Mouse (Mus musculus): Measurements from ENCODE around the gene Gm28374. TPM values are rescaled to one million over a fixed set of nuclear protein-coding genes. Genes with fewer than 3 reads are reported as not detected.

Gm28374 gene
- not detected for polyA plus RNA-seq (2014; fragmentation: Illumina TruSeq; extraction: RNeasy Lipid Tissue Mini Kit (QIAGEN cat#74804); ENCODE audit: low read depth, low replicate concordance)

DNA sequence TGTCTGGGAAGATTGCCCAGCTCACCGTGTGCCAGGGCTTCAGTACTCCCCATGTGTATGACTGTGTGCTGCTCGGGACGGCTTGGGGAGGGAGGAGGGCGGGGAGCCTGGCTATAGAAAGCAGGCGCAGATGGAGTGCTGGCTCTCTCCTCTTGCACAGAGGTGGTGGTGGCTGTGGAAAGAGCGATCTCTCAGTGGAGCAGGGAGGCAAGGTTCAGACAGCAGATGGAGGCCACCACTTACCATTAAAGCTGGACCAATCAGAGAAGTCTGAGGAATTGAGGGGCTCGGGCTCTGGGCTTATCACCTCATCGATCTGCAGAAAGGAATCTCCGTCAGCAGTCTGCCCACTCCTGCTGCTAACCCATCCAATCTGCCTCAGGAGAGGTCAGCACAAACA is at the start of gene Gm28374:
Gm28374 (minus strand) TSS at position 101 of the 400 bp plus-strand sequence.

DNA sequence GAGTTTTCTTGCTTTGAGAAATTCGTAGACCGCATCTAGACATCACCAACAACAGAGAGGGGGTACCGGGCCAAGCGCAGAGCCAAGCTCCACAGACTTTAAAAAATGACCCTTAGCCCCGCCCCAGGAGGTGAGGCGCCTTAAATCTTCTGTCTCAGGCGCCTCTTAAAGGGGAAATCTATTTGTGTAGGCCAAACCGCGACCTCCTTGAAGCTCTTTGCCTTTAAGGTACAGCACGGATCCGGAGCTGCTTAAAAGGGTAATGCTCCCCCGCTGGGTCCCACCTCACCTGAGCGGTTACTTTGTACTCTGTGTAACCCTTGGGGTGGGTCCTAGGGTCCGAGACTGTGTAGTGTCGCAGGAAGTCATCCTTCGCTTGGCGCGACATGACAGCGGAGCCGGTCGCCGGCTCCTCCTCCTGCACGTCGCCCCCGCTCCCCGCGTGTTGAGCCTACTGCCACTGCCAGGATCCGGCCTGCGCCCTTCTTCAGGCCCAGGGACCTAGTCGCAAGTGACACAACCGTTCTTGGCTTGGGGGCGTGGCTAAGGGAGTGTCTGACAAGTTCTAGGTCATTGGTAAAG is 45.8 kb upstream of the Gm28374 start, which contains the start of gene Snx15:
Snx15 (minus strand) TSS at position 545 of the 582 bp plus-strand sequence.

GRCm38 (mm10) chr19:6117986-6118676 is 36.1 kb upstream of the Gm28374 start, which contains the start of gene Sac3d1:
Gene Sac3d1, minus strand, starts transcription at chr19:6118650.

DNA sequence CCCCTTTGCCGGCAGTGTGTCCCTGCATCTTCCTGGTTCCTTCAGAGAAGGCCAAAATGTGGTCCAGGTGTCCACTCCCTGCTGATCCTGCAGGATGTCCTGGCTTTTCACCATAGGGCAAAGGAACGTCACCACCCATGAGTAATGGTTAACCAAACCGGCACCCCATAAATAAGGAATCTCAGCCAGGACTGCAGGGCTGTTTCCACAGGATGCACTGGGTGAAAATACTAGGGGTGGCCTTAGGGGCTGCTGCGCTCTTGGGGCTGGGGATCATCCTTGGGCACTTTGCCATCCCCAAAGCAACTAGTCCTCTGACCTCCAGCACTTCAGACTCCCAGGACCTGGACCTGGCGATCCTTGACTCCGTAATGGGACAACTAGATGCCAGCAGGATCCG is 23.5 kb upstream of the Gm28374 start, which contains the start of gene Naaladl1:
Naaladl1 (plus strand) TSS at position 197 of the 400 bp plus-strand sequence.

DNA sequence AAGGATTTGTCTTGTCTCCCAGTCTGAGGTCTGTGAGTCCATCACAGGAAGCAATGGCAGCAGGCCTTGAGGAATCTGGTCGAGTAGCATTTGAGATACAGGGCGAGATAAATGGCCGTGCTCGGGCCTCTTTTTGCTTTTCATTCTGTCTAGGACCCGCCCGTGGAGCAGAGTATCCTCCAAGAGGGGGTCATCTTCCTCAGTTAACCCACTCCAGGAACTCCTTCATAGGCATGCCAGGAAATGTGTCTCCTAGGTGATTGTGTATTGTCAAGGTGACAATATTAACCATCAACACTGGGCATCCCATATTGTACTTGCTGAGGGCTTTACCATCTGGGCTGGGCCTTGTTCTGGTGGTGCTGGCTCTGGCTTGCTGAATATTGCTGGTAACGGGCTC is 12.1 kb upstream of the Gm28374 start, which contains the start of gene AC131692.1:
AC131692.1 (plus strand) TSS at position 301 of the 400 bp plus-strand sequence.

GRCm38 (mm10) chr19:6084478-6085248 is 2.6 kb upstream of the Gm28374 start, which contains the start of the genes Zfpl1 and Cdca5:
Gene Zfpl1, minus strand, starts transcription at chr19:6084956.
Gene Cdca5, plus strand, starts transcription at chr19:6084983.

DNA sequence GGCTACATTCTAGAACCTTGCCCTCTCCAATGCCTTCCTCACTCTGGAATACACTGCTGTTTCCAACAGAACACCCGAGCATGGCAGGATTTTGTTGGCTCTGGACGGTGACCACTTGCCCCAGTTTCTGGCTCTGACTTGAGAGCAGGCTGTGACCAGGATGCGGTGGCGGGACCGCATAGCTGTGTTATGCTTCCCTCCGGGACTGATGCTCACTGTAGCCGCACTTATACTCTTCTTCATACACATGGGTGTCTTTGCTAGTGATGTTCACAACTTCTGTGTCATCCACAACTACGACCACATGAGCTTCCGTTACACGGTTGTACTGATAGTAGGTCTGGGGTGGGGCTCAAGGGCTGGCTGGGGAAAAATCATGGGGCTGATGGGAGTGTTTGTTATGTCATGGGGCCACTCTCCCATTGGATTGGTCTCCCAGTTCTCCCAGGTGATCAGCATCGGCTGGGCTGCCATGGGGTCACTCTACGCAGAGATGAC is 2.0 kb downstream of the Gm28374 start, which contains the start of gene Tmem262:
Tmem262 (plus strand) TSS at position 51 of the 498 bp plus-strand sequence.

DNA sequence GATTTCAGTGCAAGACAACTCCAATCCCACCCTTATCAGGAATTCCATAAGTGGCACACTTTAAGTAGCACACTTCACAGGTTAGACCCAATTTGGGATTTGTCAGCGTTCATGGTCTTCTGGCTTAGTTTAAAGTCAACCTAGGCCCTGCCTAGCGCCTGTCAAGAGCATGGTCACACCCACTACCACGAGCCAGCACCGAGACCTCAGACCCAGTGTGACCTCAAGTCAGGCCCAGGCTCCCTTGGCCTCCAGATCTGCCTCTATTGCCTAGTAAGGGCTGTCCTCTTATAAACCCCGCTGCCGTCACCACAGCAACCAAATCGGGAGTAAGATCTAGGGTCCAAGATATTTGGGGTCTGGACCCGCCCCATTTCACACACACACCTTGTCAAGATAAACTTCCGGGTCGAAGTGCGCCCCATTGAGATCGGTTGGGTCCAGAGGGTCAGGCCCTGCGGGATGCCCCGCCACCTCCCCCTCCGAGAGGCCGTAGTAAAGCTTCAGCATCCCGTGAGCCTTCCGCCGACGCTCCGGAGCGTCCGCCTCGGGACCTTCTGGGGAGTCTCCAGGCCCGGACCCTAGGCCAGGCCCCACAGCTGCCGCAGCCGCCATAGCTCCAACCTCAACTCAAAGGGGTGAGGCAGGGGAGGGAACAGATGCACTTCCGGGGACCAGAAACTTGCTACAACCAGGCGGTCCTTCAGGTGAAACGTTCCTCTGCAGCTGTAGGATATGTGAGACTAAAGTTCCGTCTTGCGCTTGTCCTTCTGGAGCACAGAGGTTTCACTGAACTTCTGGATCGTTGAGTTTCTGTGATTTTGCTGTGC is 5.3 kb downstream of the Gm28374 start, which contains the start of gene Vps51:
Vps51 (minus strand) TSS at position 668 of the 830 bp plus-strand sequence.

GRCm38 (mm10) chr19:6067724-6068415 is 14.2 kb downstream of the Gm28374 start, which contains the start of gene Tm7sf2:
Gene Tm7sf2, minus strand, starts transcription at chr19:6068373.

DNA sequence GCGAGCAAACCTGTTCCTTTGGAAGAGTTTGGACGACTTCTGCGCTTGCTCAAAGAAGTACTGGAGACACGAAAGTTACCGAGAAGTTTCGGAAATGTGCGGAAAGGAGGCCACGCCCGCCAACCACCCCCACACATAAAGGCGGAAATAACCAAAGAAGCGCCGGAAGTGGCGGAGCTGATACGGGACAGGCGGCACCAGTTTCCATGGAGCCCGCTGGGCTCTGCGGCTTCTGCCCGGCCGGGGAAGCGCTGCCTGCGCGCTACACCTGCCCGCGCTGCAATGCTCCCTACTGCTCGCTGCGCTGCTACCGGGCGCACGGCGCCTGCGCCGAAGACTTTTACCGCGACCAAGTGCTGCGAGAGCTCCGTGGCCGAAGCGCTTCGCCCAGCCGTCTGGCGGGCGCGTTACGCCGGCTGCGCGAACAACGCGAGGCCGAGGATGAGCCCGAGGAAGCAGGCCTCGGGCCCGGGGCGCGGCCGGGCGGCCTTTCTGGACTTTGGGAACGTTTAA is 21.0 kb downstream of the Gm28374 start, which contains the start of gene Znhit2:
Znhit2 (plus strand) TSS at position 172 of the 513 bp plus-strand sequence.

DNA sequence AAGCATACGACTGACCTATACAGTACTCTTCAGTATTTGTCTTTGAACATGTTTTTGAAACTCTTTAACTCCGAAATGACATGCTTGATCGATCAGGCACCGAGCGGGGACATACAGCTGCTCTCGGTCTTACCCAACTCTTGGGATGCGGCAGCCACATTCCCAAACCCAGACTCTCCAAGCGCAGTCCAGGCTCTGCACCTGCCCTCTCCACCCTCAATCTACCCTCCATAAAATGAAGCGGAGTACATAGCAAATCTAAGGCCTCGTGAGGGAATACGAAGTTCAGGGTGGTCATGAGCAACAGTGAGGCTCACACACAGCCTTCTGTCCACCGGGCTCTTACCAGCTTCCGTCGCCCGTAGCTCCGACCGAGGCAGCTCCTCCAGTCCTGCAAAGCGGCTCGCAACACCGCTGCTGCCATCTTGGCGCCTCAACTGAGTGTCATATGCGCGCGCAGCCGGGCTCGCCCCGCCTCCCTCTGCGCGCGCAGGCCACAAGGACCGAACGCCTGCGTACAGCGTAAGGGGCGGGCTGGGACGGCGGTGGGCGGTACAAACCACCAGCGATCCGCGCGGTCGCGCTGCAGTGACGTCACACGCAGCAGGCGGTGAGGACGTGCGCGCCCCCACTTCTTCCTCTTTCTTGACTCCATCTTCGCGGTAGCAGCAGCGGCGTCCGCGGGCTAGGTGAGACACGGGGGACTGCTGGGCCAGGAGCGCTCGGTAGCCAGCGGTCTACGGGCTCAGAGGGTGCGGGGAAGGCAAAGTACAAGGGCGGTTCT is 24.6 kb downstream of the Gm28374 start, which contains the start of the genes Mrpl49 and Fau:
Mrpl49 (minus strand) TSS at position 473 of the 784 bp plus-strand sequence.
Fau (plus strand) TSS at position 532 of the 784 bp plus-strand sequence.

GRCm38 (mm10) chr19:6046294-6047153 is 35.5 kb downstream of the Gm28374 start, which contains the start of gene Syvn1:
Gene Syvn1, plus strand, starts transcription at chr19:6046576.

Other genes with a start within 250 kb of the Gm28374 start
- gene Frmd8, start 207.0 kb downstream of the Gm28374 start, polyA plus RNA-seq (2014; fragmentation: Illumina TruSeq; extraction: RNeasy Lipid Tissue Mini Kit (QIAGEN cat#74804); ENCODE audit: low read depth, low replicate concordance): 4.3 TPM
- 1.0 TPM for gene Slc25a45, start 204.4 kb downstream of the Gm28374 start, polyA plus RNA-seq (2014; fragmentation: Illumina TruSeq; extraction: RNeasy Lipid Tissue Mini Kit (QIAGEN cat#74804); ENCODE audit: low read depth, low replicate concordance)
- gene Tigd3, start 188.1 kb downstream of the Gm28374 start, polyA plus RNA-seq (2014; fragmentation: Illumina TruSeq; extraction: RNeasy Lipid Tissue Mini Kit (QIAGEN cat#74804); ENCODE audit: low read depth, low replicate concordance): 0.19 TPM
- gene Dpf2, start 169.2 kb downstream of the Gm28374 start, polyA plus RNA-seq (2014; fragmentation: Illumina TruSeq; extraction: RNeasy Lipid Tissue Mini Kit (QIAGEN cat#74804); ENCODE audit: low read depth, low replicate concordance): 12.7 TPM
- gene Cdc42ep2, start 157.4 kb downstream of the Gm28374 start, polyA plus RNA-seq (2014; fragmentation: Illumina TruSeq; extraction: RNeasy Lipid Tissue Mini Kit (QIAGEN cat#74804); ENCODE audit: low read depth, low replicate concordance): 0.79 TPM
- 3.3 TPM for gene Pola2, start 118.1 kb downstream of the Gm28374 start, polyA plus RNA-seq (2014; fragmentation: Illumina TruSeq; extraction: RNeasy Lipid Tissue Mini Kit (QIAGEN cat#74804); ENCODE audit: low read depth, low replicate concordance)
- not detected for gene Slc22a20, start 96.1 kb downstream of the Gm28374 start, polyA plus RNA-seq (2014; fragmentation: Illumina TruSeq; extraction: RNeasy Lipid Tissue Mini Kit (QIAGEN cat#74804); ENCODE audit: low read depth, low replicate concordance)
- gene Capn1, start 66.4 kb downstream of the Gm28374 start, polyA plus RNA-seq (2014; fragmentation: Illumina TruSeq; extraction: RNeasy Lipid Tissue Mini Kit (QIAGEN cat#74804); ENCODE audit: low read depth, low replicate concordance): 2.7 TPM
- 1.1 TPM for gene Syvn1, start 35.7 kb downstream of the Gm28374 start, polyA plus RNA-seq (2014; fragmentation: Illumina TruSeq; extraction: RNeasy Lipid Tissue Mini Kit (QIAGEN cat#74804); ENCODE audit: low read depth, low replicate concordance)
- gene Mrpl49, start 24.5 kb downstream of the Gm28374 start, polyA plus RNA-seq (2014; fragmentation: Illumina TruSeq; extraction: RNeasy Lipid Tissue Mini Kit (QIAGEN cat#74804); ENCODE audit: low read depth, low replicate concordance): 24.2 TPM
- gene Fau, start 24.4 kb downstream of the Gm28374 start, polyA plus RNA-seq (2014; fragmentation: Illumina TruSeq; extraction: RNeasy Lipid Tissue Mini Kit (QIAGEN cat#74804); ENCODE audit: low read depth, low replicate concordance): 18.5 TPM
- not detected for gene Znhit2, start 21.1 kb downstream of the Gm28374 start, polyA plus RNA-seq (2014; fragmentation: Illumina TruSeq; extraction: RNeasy Lipid Tissue Mini Kit (QIAGEN cat#74804); ENCODE audit: low read depth, low replicate concordance)
- 3.7 TPM for gene Tm7sf2, start 13.9 kb downstream of the Gm28374 start, polyA plus RNA-seq (2014; fragmentation: Illumina TruSeq; extraction: RNeasy Lipid Tissue Mini Kit (QIAGEN cat#74804); ENCODE audit: low read depth, low replicate concordance)
- 13.1 TPM for gene Vps51, start 5.0 kb downstream of the Gm28374 start, polyA plus RNA-seq (2014; fragmentation: Illumina TruSeq; extraction: RNeasy Lipid Tissue Mini Kit (QIAGEN cat#74804); ENCODE audit: low read depth, low replicate concordance)
- not detected for gene Tmem262, start 2.2 kb downstream of the Gm28374 start, polyA plus RNA-seq (2014; fragmentation: Illumina TruSeq; extraction: RNeasy Lipid Tissue Mini Kit (QIAGEN cat#74804); ENCODE audit: low read depth, low replicate concordance)
- gene Zfpl1, start 2.7 kb upstream of the Gm28374 start, polyA plus RNA-seq (2014; fragmentation: Illumina TruSeq; extraction: RNeasy Lipid Tissue Mini Kit (QIAGEN cat#74804); ENCODE audit: low read depth, low replicate concordance): 0.69 TPM
- gene Cdca5, start 2.7 kb upstream of the Gm28374 start, polyA plus RNA-seq (2014; fragmentation: Illumina TruSeq; extraction: RNeasy Lipid Tissue Mini Kit (QIAGEN cat#74804); ENCODE audit: low read depth, low replicate concordance): 3.0 TPM
- gene AC131692.1, start 12.2 kb upstream of the Gm28374 start, polyA plus RNA-seq (2014; fragmentation: Illumina TruSeq; extraction: RNeasy Lipid Tissue Mini Kit (QIAGEN cat#74804); ENCODE audit: low read depth, low replicate concordance): not detected
- 1.5 TPM for gene Naaladl1, start 23.5 kb upstream of the Gm28374 start, polyA plus RNA-seq (2014; fragmentation: Illumina TruSeq; extraction: RNeasy Lipid Tissue Mini Kit (QIAGEN cat#74804); ENCODE audit: low read depth, low replicate concordance)
- 0.82 TPM for gene Sac3d1, start 36.4 kb upstream of the Gm28374 start, polyA plus RNA-seq (2014; fragmentation: Illumina TruSeq; extraction: RNeasy Lipid Tissue Mini Kit (QIAGEN cat#74804); ENCODE audit: low read depth, low replicate concordance)
- 6.2 TPM for gene Snx15, start 46.0 kb upstream of the Gm28374 start, polyA plus RNA-seq (2014; fragmentation: Illumina TruSeq; extraction: RNeasy Lipid Tissue Mini Kit (QIAGEN cat#74804); ENCODE audit: low read depth, low replicate concordance)
- 1.2 TPM for gene Batf2, start 58.7 kb upstream of the Gm28374 start, polyA plus RNA-seq (2014; fragmentation: Illumina TruSeq; extraction: RNeasy Lipid Tissue Mini Kit (QIAGEN cat#74804); ENCODE audit: low read depth, low replicate concordance)
- gene Arl2, start 59.3 kb upstream of the Gm28374 start, polyA plus RNA-seq (2014; fragmentation: Illumina TruSeq; extraction: RNeasy Lipid Tissue Mini Kit (QIAGEN cat#74804); ENCODE audit: low read depth, low replicate concordance): 3.0 TPM
- gene Majin, start 102.1 kb upstream of the Gm28374 start, polyA plus RNA-seq (2014; fragmentation: Illumina TruSeq; extraction: RNeasy Lipid Tissue Mini Kit (QIAGEN cat#74804); ENCODE audit: low read depth, low replicate concordance): not detected
- gene Gpha2, start 144.1 kb upstream of the Gm28374 start, polyA plus RNA-seq (2014; fragmentation: Illumina TruSeq; extraction: RNeasy Lipid Tissue Mini Kit (QIAGEN cat#74804); ENCODE audit: low read depth, low replicate concordance): not detected
- gene Ppp2r5b, start 153.6 kb upstream of the Gm28374 start, polyA plus RNA-seq (2014; fragmentation: Illumina TruSeq; extraction: RNeasy Lipid Tissue Mini Kit (QIAGEN cat#74804); ENCODE audit: low read depth, low replicate concordance): 0.50 TPM
- gene Atg2a, start 159.4 kb upstream of the Gm28374 start, polyA plus RNA-seq (2014; fragmentation: Illumina TruSeq; extraction: RNeasy Lipid Tissue Mini Kit (QIAGEN cat#74804); ENCODE audit: low read depth, low replicate concordance): 0.32 TPM
- gene Ehd1, start 194.5 kb upstream of the Gm28374 start, polyA plus RNA-seq (2014; fragmentation: Illumina TruSeq; extraction: RNeasy Lipid Tissue Mini Kit (QIAGEN cat#74804); ENCODE audit: low read depth, low replicate concordance): 8.5 TPM
- gene Cdc42bpg, start 224.2 kb upstream of the Gm28374 start, polyA plus RNA-seq (2014; fragmentation: Illumina TruSeq; extraction: RNeasy Lipid Tissue Mini Kit (QIAGEN cat#74804); ENCODE audit: low read depth, low replicate concordance): 7.5 TPM

Data from sigmoid colon, adult 10 weeks (tissue).